Mouse (Mus musculus) hindbrain, embryonic 15.5 days (tissue): ENCODE data around the gene Tbc1d16. TPM values are rescaled to one million over a fixed set of nuclear protein-coding genes. Genes with fewer than 3 reads are reported as not detected.

Source experiments
- ATAC-seq: fragments of 200-750 bp; cut with Nextera tagmentation; 2 replicates; pipeline ENCODE4 v1.8.0; 2017; ENCODE audit warnings: low read depth, moderate number of reproducible peaks, moderate TSS enrichment; ENCODE audit not compliant: low FRiP score
- H3K27ac ChIP-seq: fragments of 300-500 bp; sonication (generic); replicated peaks from 2 replicates; pipeline ENCODE4 v1.5.1; 2015; ENCODE audit warnings: mild to moderate bottlenecking, inconsistent platforms
- H3K27me3 ChIP-seq: fragments of 300-500 bp; sonication (generic); 2 replicates; pipeline ENCODE4 v1.6.1; 2015; ENCODE audit warnings: control low read depth, inconsistent platforms
- H3K36me3 ChIP-seq: fragments of 300-500 bp; sonication (generic); 2 replicates; pipeline ENCODE4 v1.6.1; 2015; ENCODE audit warnings: control low read depth, inconsistent platforms
- H3K4me1 ChIP-seq: fragments of 300-500 bp; sonication (generic); replicated peaks from 2 replicates; pipeline ENCODE4 v1.6.1; 2015; ENCODE audit warnings: control low read depth, inconsistent platforms
- H3K4me2 ChIP-seq: fragments of 300-500 bp; sonication (generic); 2 replicates; pipeline ENCODE4 v1.6.1; 2015; ENCODE audit warnings: moderate library complexity, mild to moderate bottlenecking, inconsistent platforms
- H3K4me3 ChIP-seq: fragments of 300-500 bp; sonication (generic); 2 replicates; pipeline ENCODE4 v1.5.1; 2015; ENCODE audit warnings: mild to moderate bottlenecking, inconsistent platforms
- H3K9ac ChIP-seq: fragments of 300-500 bp; sonication (generic); 2 replicates; pipeline ENCODE4 v1.6.1; 2015; ENCODE audit warnings: inconsistent platforms
- H3K9me3 ChIP-seq: fragments of 300-500 bp; sonication (generic); 2 replicates; pipeline ENCODE4 v1.6.1; 2016; ENCODE audit warnings: control low read depth, inconsistent platforms
- WGBS: fragments of 180-500 bp; shearing (Covaris S2); methylation state at CpG from one replicate; pipeline ENCODE4 v1.1.7; 2015; 5-methylcytosine and 5-hydroxymethylcytosine counted together
- microRNA-seq: library from miRNA; unstranded; fragments of <30 nt; microRNA quantifications from one replicate; pipeline ENCODE4, GENCODE M21; 2016
- polyA plus RNA-seq: library from polyadenylated mRNA; unstranded; fragments of >200 nt; fragmentation: Nextera tagmentation; extraction: Ambion mirVana; gene quantifications from 2 replicates; pipeline ENCODE4 v1.2.1, GENCODE M21; 2015

Tbc1d16 gene
- polyA plus RNA-seq, 1 experiment from 2014 or later, result 56.1 TPM

- H3K4me3 ChIP-seq, result no peak overlapping the region
- H3K4me1 ChIP-seq, result peaks cover 17% of the 10 kb centered on the region
- no peak overlapping the region for H3K4me2 ChIP-seq
- no peaks in the 10 kb centered on the region for H3K36me3 ChIP-seq
- no peak overlapping the region for H3K9ac ChIP-seq
- H3K27me3 ChIP-seq, result no peaks in the 10 kb centered on the region
- no peaks in the 10 kb centered on the region for H3K9me3 ChIP-seq
- no peak for ATAC-seq
- no peak overlapping the region for H3K27ac ChIP-seq
- WGBS, result 59% methylated on average over 3 of the region's 3 CpGs
These were observed 132.9 kb downstream of the Tbc1d16 start for GRCm38 (mm10) chr11:119095441-119095840.

- 55% methylated on average over 1 of the region's 1 CpGs for WGBS
- H3K27me3 ChIP-seq, result peaks cover 8% of the 10 kb centered on the region
- no peak for ATAC-seq
These were observed 135.0 kb downstream of the Tbc1d16 start for GRCm38 (mm10) chr11:119093322-119093721.

More at GRCm38 (mm10) chr11:119093322-119093721, 135.0 kb downstream of the Tbc1d16 start:
- H3K9ac ChIP-seq, result no peak overlapping the region
- H3K27ac ChIP-seq, result no peak overlapping the region
- no peak overlapping the region for H3K4me3 ChIP-seq
- H3K9me3 ChIP-seq, result no peaks in the 10 kb centered on the region
- H3K4me2 ChIP-seq, result no peak overlapping the region
- H3K36me3 ChIP-seq, result no peaks in the 10 kb centered on the region
- H3K4me1 ChIP-seq, result peaks cover 39% of the 10 kb centered on the region

Small RNA genes lying within 50 kb of the gene (microRNA-seq; reads per million reads assigned to microRNA genes)
- 4.1 reads per million, percentile 16 among the genes with 10 or more reads in this experiment for gene Mir6934

Other genes starting within 250 kb of the Tbc1d16 start
- gene Enpp7, start 240.3 kb downstream of the Tbc1d16 start, polyA plus RNA-seq, result not detected in 2 replicates
- gene Cbx2, start 205.5 kb downstream of the Tbc1d16 start, polyA plus RNA-seq, result 15.3 and 17.1 TPM in 2 replicates
- gene Cbx8, start 187.5 kb downstream of the Tbc1d16 start, polyA plus RNA-seq, result 8.6 and 10.0 TPM in 2 replicates
- 21.9 and 23.2 TPM in 2 replicates for gene Cbx4, start 142.3 kb downstream of the Tbc1d16 start, polyA plus RNA-seq
- 14.6 and 15.4 TPM in 2 replicates for gene Ccdc40, start 73 bp upstream of the Tbc1d16 start, polyA plus RNA-seq
- gene Gaa, start 39.4 kb upstream of the Tbc1d16 start, polyA plus RNA-seq, result 95.1 and 105 TPM in 2 replicates
- 242 and 250 TPM in 2 replicates for gene Eif4a3, start 71.6 kb upstream of the Tbc1d16 start, polyA plus RNA-seq
- 0.36 and 0.58 TPM in 2 replicates for gene Card14, start 79.3 kb upstream of the Tbc1d16 start, polyA plus RNA-seq
- gene Sgsh, start 127.0 kb upstream of the Tbc1d16 start, polyA plus RNA-seq, result 4.4 and 5.3 TPM in 2 replicates
- gene Slc26a11, start 127.1 kb upstream of the Tbc1d16 start, polyA plus RNA-seq, result 5.9 and 7.6 TPM in 2 replicates
- 0.99 and 1.5 TPM in 2 replicates for gene Rnf213, start 164.6 kb upstream of the Tbc1d16 start, polyA plus RNA-seq